Mouse (Mus musculus): ENCODE data around the gene Mgat4d. TPM values are rescaled to one million over a fixed set of nuclear protein-coding genes. Genes with fewer than 3 reads are reported as not detected.
"Not testable (repeated sequence)": the region's sequence is repeated elsewhere in the genome, so short reads cannot be mapped to it uniquely, and the experiment has no call there.

Gene Mgat4d
- polyA plus RNA-seq, 1 experiment from 2014 or later: not detected

DNA sequence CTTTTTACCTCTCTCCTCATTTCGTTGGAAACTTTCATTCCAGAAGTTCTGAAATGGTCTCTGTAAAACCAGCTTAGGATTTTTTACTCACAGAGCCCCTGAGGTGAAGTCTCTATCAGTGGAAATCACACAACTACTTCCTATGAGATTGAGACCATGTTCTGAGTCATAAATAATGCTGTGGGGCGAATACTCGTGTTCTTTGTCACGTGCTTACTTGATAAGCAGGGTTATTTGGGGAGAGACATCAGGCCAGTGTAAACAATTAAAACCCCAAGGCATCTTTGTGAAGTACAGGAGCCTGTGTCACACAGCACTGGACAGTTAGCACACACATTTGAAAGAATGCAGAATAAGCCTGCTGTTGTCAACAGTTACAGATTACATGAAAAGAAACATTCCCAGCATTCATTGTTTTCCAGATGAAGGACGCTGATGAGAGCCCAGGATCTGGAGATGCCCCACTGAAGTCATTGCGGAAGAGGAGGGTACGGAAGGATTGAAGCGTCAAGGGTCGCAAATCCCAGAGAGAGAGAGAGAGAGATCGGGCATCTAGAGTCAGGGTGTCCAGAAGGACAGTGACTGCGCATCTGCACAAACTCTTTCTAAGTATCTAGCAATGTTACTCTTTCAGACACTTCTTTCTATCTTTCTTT lies 78.0 kb downstream of the Mgat4d start:
- no peak for ATAC-seq (ENCODE audit: low FRiP score)
- 86% methylated on average over 11 of the region's 11 CpGs for WGBS

DNA sequence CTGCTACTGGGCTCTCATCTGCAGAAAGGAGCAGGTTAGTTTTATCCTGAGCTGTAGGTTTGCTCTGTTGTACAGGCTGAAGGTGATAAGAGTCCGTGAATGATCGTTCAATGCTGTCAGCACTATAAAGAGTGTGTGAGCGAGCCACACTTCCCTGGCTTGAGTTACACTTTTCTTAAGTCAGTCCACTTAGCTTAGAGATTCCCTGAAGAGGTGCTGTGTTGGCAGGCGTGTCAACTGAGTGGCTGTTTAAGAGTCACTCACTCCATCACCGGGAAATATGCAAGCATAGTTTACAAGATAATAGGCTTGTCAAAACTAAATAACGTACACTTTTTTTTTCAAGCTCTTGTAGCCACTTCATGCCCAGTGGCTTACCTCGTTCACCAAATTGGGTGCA lies 78.7 kb downstream of the Mgat4d start:
- no peak overlapping the region for H3K4me2 ChIP-seq (replicated peaks; ENCODE audit: low read depth, low read length)
- no peak overlapping the region for H3K9ac ChIP-seq (ENCODE audit: low read depth, low read length)
- ATAC-seq (ENCODE audit: low FRiP score) (no peak), DNase-seq (ENCODE audit: low spot score) (no peak)
- WGBS: 83% methylated on average over 7 of the region's 7 CpGs
- no peak overlapping the region for H3K27ac ChIP-seq (ENCODE audit: low read depth, low read length)
- no peaks in the 10 kb centered on the region for H3K27me3 ChIP-seq (ENCODE audit: control insufficient read depth, insufficient read depth, low read length)
- no peaks in the 10 kb centered on the region for H3K9me3 ChIP-seq (ENCODE audit: control insufficient read depth, low read length)
- no peak overlapping the region for H3K4me3 ChIP-seq (ENCODE audit: low read depth, low read length)
- no peaks in the 10 kb centered on the region for H3K36me3 ChIP-seq (ENCODE audit: control insufficient read depth, insufficient read depth, low read length)
- 0 out of 2 replicates have a peak, but pooled peaks cover 3% of the 10 kb centered on the region for H3K4me1 ChIP-seq (replicated peaks; ENCODE audit: control insufficient read depth, insufficient read depth, low read length)

More for the DNA sequence above, 78.0 kb downstream of the Mgat4d start:
- DNase-seq (ENCODE audit: low spot score): no peak
- H3K4me3 ChIP-seq (ENCODE audit: low read depth, low read length): no peak overlapping the region
- no peak overlapping the region for H3K27ac ChIP-seq (ENCODE audit: low read depth, low read length)
- H3K4me2 ChIP-seq (replicated peaks; ENCODE audit: low read depth, low read length): no peak overlapping the region
- H3K9me3 ChIP-seq (ENCODE audit: control insufficient read depth, low read length): no peaks in the 10 kb centered on the region
- H3K4me1 ChIP-seq (replicated peaks; ENCODE audit: control insufficient read depth, insufficient read depth, low read length): 0 out of 2 replicates have a peak, but pooled peaks cover 3% of the 10 kb centered on the region
- H3K36me3 ChIP-seq (ENCODE audit: control insufficient read depth, insufficient read depth, low read length): no peaks in the 10 kb centered on the region
- H3K9ac ChIP-seq (ENCODE audit: low read depth, low read length): no peak overlapping the region
- no peaks in the 10 kb centered on the region for H3K27me3 ChIP-seq (ENCODE audit: control insufficient read depth, insufficient read depth, low read length)

DNA sequence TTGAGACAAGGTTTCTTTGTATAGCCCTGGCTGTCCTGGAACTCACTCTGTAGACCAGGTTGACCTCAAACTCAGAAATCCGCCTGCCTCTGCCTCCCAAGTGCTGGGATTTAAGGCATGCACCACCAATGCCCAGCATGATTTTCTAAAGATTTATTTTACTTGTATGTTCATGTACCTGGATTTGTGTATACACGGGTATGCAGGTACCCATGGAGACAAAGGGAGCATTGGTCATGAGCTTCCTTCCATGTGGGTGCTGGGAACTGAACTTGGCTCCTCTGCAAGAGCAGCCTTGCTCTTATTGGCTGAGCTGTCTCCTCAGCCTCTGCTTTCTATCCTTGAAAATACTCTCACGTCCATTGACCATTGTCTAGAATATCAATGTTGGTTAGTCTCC lies 80.3 kb downstream of the Mgat4d start:
- not testable (repeated sequence) for ATAC-seq (ENCODE audit: low FRiP score); H3K4me3 ChIP-seq (ENCODE audit: low read depth, low read length); H3K4me2 ChIP-seq (replicated peaks; ENCODE audit: low read depth, low read length); H3K36me3 ChIP-seq (ENCODE audit: control insufficient read depth, insufficient read depth, low read length); H3K9ac ChIP-seq (ENCODE audit: low read depth, low read length); H3K4me1 ChIP-seq (replicated peaks; ENCODE audit: control insufficient read depth, insufficient read depth, low read length); DNase-seq (ENCODE audit: low spot score); H3K27me3 ChIP-seq (ENCODE audit: control insufficient read depth, insufficient read depth, low read length); H3K27ac ChIP-seq (ENCODE audit: low read depth, low read length); H3K9me3 ChIP-seq (ENCODE audit: control insufficient read depth, low read length)
- WGBS: 85% methylated on average over 3 of the region's 3 CpGs

DNA sequence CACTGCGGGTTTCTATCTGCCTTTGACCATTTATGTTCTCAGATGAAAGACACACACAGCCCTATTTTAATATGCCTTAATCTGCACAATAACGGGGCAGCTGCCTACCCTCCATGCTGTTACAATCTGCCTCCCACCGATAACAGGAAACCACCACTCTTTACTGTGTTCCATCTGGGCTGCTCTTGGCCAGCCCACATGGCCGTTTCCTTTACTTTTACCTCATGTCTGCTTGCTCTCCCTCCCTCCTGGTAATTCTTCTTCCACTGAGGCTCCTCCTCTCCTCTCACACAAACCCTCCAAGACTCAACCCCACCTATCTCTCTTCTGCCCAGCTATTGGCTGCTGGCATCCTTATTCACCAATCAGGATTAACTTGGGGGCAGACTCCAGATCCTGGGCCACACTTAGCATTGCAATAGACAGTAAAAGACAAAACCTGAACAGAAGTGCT lies 80.8 kb downstream of the Mgat4d start:
- ATAC-seq (ENCODE audit: low FRiP score): no peak
- 71% methylated on average over 4 of the region's 4 CpGs for WGBS
- Histone ChIP-seq H3K9me3 (ENCODE audit: control insufficient read depth, low read length) (no peaks in the 10 kb centered on the region), H3K27ac (ENCODE audit: low read depth, low read length) (no peak overlapping the region), H3K4me3 (ENCODE audit: low read depth, low read length) (no peak overlapping the region), H3K9ac (ENCODE audit: low read depth, low read length) (no peak overlapping the region), H3K4me2 (replicated peaks; ENCODE audit: low read depth, low read length) (no peak overlapping the region), H3K27me3 (ENCODE audit: control insufficient read depth, insufficient read depth, low read length) (no peaks in the 10 kb centered on the region), H3K36me3 (ENCODE audit: control insufficient read depth, insufficient read depth, low read length) (no peaks in the 10 kb centered on the region), H3K4me1 (replicated peaks; ENCODE audit: control insufficient read depth, insufficient read depth, low read length) (0 out of 2 replicates have a peak, but pooled peaks cover 3% of the 10 kb centered on the region)
- no peak for DNase-seq (ENCODE audit: low spot score)

Other genes starting within 250 kb of the Mgat4d start
- 12.8 and 14.8 TPM in 2 replicates for gene Tbc1d9, start 183.1 kb upstream of the Mgat4d start, polyA plus RNA-seq (2014; fragmentation: Nextera tagmentation; extraction: Ambion mirVana)
- gene Gm10645, start 182.3 kb upstream of the Mgat4d start, polyA plus RNA-seq (2014; fragmentation: Nextera tagmentation; extraction: Ambion mirVana): 6.3 and 8.5 TPM in 2 replicates
- gene Ucp1, start 58.1 kb upstream of the Mgat4d start, polyA plus RNA-seq (2014; fragmentation: Nextera tagmentation; extraction: Ambion mirVana): 0.08 TPM in 1 of 2 replicates, not detected in the other
- gene Elmod2, start 16.0 kb upstream of the Mgat4d start, polyA plus RNA-seq (2014; fragmentation: Nextera tagmentation; extraction: Ambion mirVana): 24.8 and 26.5 TPM in 2 replicates
- 4.4 and 5.6 TPM in 2 replicates for gene Clgn, start 41.4 kb downstream of the Mgat4d start, polyA plus RNA-seq (2014; fragmentation: Nextera tagmentation; extraction: Ambion mirVana)
- 200 and 206 TPM in 2 replicates for gene Scoc, start 109.9 kb downstream of the Mgat4d start, polyA plus RNA-seq (2014; fragmentation: Nextera tagmentation; extraction: Ambion mirVana)
- 0.11 and 0.14 TPM in 2 replicates for gene Olfr370, start 187.3 kb downstream of the Mgat4d start, polyA plus RNA-seq (2014; fragmentation: Nextera tagmentation; extraction: Ambion mirVana)
- gene Ndufb7, start 218.2 kb downstream of the Mgat4d start, polyA plus RNA-seq (2014; fragmentation: Nextera tagmentation; extraction: Ambion mirVana): 358 and 366 TPM in 2 replicates